Mouse (Mus musculus) cortical plate, adult 2 months (tissue): ENCODE measurements at regions not wholly inside any gene's neighbourhood (a gene's known extent, or its start where the extent isn't known, plus 50 kb on each side); places are given as distances from the start of the nearest gene placed in this dataset.

Experiments
- CTCF ChIP-seq: fragments of 200-500 bp; IDR thresholded peaks from 2 replicates; pipeline ENCODE4 v1.5.1; 2011; ENCODE audit warnings: mild to moderate bottlenecking, control low read depth, low read length; ENCODE audit not compliant: insufficient read depth; ENCODE audit errors: extremely low read depth
- POLR2A ChIP-seq: fragments of 200-500 bp; IDR thresholded peaks from 2 replicates; pipeline ENCODE4 v1.6.1; 2011; ENCODE audit warnings: mild to moderate bottlenecking, low read length, control low read depth; ENCODE audit not compliant: insufficient read depth; ENCODE audit errors: extremely low read depth

GRCm38 (mm10) chr2:123813950-123814337 is 275.8 kb upstream of the Sema6d start:
- TF ChIP-seq CTCF (no peak), POLR2A (no peak)
